ENCODE assay signal across 8 mouse cellular contexts in the genomic region with DNA sequence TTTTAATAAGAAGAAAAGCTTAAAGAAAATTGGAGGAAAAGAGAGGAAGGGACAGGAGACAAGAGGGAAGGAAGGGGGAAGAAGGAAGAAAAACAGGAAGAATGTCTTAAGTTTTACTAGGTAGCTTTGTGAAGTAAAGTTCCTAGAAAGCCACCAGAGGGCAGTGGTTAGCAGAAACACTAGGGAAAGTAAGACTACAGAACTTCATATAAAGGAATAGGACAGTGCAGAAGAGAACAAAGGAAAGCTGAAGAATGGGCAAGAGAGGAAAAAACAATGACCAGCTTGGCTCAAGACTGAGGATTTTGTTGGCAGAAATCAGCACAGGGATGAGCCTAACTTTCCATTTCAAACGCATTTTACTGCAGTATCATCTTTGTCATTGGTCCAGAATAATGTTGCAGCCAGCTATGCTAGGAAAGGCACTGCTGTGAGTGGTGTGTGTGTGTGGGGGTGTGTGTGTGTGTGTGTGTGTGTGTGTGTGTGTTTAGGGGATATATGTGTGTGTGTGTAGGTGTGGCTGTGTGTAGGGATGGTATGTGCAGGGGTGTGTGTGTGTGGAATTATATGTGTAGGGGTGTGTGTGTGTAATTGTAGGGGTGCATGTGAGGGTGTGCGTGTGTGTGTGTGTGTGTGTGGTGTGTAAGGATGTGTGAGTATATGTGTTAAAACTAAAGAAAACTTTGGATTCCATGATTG. TPM values are rescaled to one million over a fixed set of nuclear protein-coding genes. Genes with fewer than 3 reads are reported as not detected.
DNase-seq lines count a peak whose midpoint lies in the region; ATAC-seq and TF ChIP-seq lines count a peak whose summit lies in the region.

No protein-coding gene starts in this region.

- no peaks in the 10 kb centered on the region for H3K9me3 ChIP-seq in embryonic facial prominence, embryonic 13.5 days
- H3K9me3 ChIP-seq in kidney, embryonic 16.5 days (ENCODE audit: low read length) = no peaks in the 10 kb centered on the region
- no peaks in the 10 kb centered on the region for H3K9me3 ChIP-seq in midbrain, embryonic 15.5 days

- no peak overlapping the region for H3K4me2 ChIP-seq in embryonic facial prominence, embryonic 13.5 days
- no peak overlapping the region for H3K4me2 ChIP-seq in kidney, embryonic 16.5 days (replicated peaks; ENCODE audit: low read depth, low read length)
- no peak overlapping the region for H3K4me2 ChIP-seq in midbrain, embryonic 15.5 days

- peak; percentile 63 for TF ChIP-seq CTCF in gastrocnemius, adult 2 months (IDR thresholded peaks at IDR 0.05)

- H3K36me3 ChIP-seq in embryonic facial prominence, embryonic 13.5 days = no peaks in the 10 kb centered on the region
- no peaks in the 10 kb centered on the region for H3K36me3 ChIP-seq in kidney, embryonic 16.5 days (ENCODE audit: insufficient read depth, low read length)
- H3K36me3 ChIP-seq in midbrain, embryonic 15.5 days (replicated peaks) = no peaks in the 10 kb centered on the region

- WGBS in embryonic facial prominence, embryonic 13.5 days = 69% methylated on average over 2 of the region's 2 CpGs
- 78% methylated on average over 2 of the region's 2 CpGs for WGBS in kidney, embryonic 16.5 days
- 76% methylated on average over 2 of the region's 2 CpGs for WGBS in midbrain, embryonic 15.5 days

- ATAC-seq in embryonic facial prominence, embryonic 13.5 days (ENCODE audit: insufficient number of reproducible peaks, insufficient read depth, low FRiP score, low TSS enrichment, low read depth) = 0 out of 2 replicates have a peak, but pooled peaks have one; percentile 37
- ATAC-seq in kidney, embryonic 16.5 days (ENCODE audit: low FRiP score, low TSS enrichment) = peak; percentile 76; the same call in 1 of the 2 replicates
- peak; percentile 78 for ATAC-seq in midbrain, embryonic 15.5 days (replicated peaks)

- H3K27me3 ChIP-seq in embryonic facial prominence, embryonic 13.5 days = no peaks in the 10 kb centered on the region
- H3K27me3 ChIP-seq in kidney, embryonic 16.5 days (ENCODE audit: insufficient read depth, low read length) = no peaks in the 10 kb centered on the region
- no peaks in the 10 kb centered on the region for H3K27me3 ChIP-seq in midbrain, embryonic 15.5 days (replicated peaks)

- H3K9ac ChIP-seq in embryonic facial prominence, embryonic 13.5 days = no peak overlapping the region
- H3K9ac ChIP-seq in kidney, embryonic 16.5 days (replicated peaks; ENCODE audit: low read length) = no peak overlapping the region
- H3K9ac ChIP-seq in midbrain, embryonic 15.5 days = no peak overlapping the region

- intact Hi-C loops in gastrocnemius, adult 2 months (cut with DNase I) = loop anchor here (2.0 kb wide), 1 partner anchor 1283 kb away; no protein-coding TSS in a partner anchor
- intact Hi-C loops in gastrocnemius, postnatal 36 days (cut with DNase I) = loop anchor here (2.0 kb wide), 1 partner anchor 1283 kb away; no protein-coding TSS in a partner anchor

- no peak for DNase-seq in gastrocnemius, adult 2 months
- no peak for DNase-seq in gastrocnemius, postnatal 36 days
- peak; percentile 24 for DNase-seq in urinary bladder, postnatal 14 days (ENCODE audit: low spot score)
- no peak for DNase-seq in urinary bladder, adult 18-20 months (ENCODE audit: low spot score in 2 of 2)
- no peak for DNase-seq in ovary, postnatal 36 days (ENCODE audit: low spot score)

- no peaks in the 10 kb centered on the region for H3K4me1 ChIP-seq in embryonic facial prominence, embryonic 13.5 days
- no peaks in the 10 kb centered on the region for H3K4me1 ChIP-seq in kidney, embryonic 16.5 days (ENCODE audit: insufficient read depth, low read length)
- H3K4me1 ChIP-seq in midbrain, embryonic 15.5 days = no peaks in the 10 kb centered on the region

- H3K4me3 ChIP-seq in gastrocnemius, adult 2 months = no peak overlapping the region
- no peak overlapping the region for H3K4me3 ChIP-seq in embryonic facial prominence, embryonic 13.5 days
- H3K4me3 ChIP-seq in kidney, embryonic 16.5 days (ENCODE audit: low read length) = no peak overlapping the region
- H3K4me3 ChIP-seq in midbrain, embryonic 15.5 days = no peak overlapping the region

- H3K27ac ChIP-seq in gastrocnemius, adult 2 months = no peak overlapping the region
- H3K27ac ChIP-seq in embryonic facial prominence, embryonic 13.5 days = no peak overlapping the region
- no peak overlapping the region for H3K27ac ChIP-seq in kidney, embryonic 16.5 days (ENCODE audit: low read length)
- no peak overlapping the region for H3K27ac ChIP-seq in midbrain, embryonic 15.5 days

RNA-seq across cellular contexts. Expression of a gene that starts 25.2 kb away (rescaled TPM):
- total RNA-seq in gastrocnemius, adult 2 months (2021) = not detected
- not detected for total RNA-seq in gastrocnemius, postnatal 36 days (2021)
- 0.84 and 1.1 TPM in 2 replicates for polyA plus RNA-seq in embryonic facial prominence, embryonic 13.5 days (2015; fragmentation: Nextera tagmentation; extraction: Ambion mirVana)
- 0.27 and 0.40 TPM in 2 replicates for polyA plus RNA-seq in kidney, embryonic 16.5 days (2015; fragmentation: Nextera tagmentation; extraction: Ambion mirVana)
- polyA plus RNA-seq in midbrain, embryonic 15.5 days (2015; fragmentation: Nextera tagmentation; extraction: Ambion mirVana) = 2.6 and 3.1 TPM in 2 replicates

RNA-seq across cellular contexts. Expression of a gene that starts 31.9 kb away (rescaled TPM):
- total RNA-seq in gastrocnemius, adult 2 months (2021) = not detected
- not detected for total RNA-seq in gastrocnemius, postnatal 36 days (2021)
- 0.37 and 2.2 TPM in 2 replicates for polyA plus RNA-seq in embryonic facial prominence, embryonic 13.5 days (2015; fragmentation: Nextera tagmentation; extraction: Ambion mirVana)
- not detected in 2 replicates for polyA plus RNA-seq in kidney, embryonic 16.5 days (2015; fragmentation: Nextera tagmentation; extraction: Ambion mirVana)
- polyA plus RNA-seq in midbrain, embryonic 15.5 days (2015; fragmentation: Nextera tagmentation; extraction: Ambion mirVana) = not detected in 2 replicates
